Mouse (Mus musculus): ENCODE results near the gene Kctd11.
"Not testable (repeated sequence)": the region's sequence is repeated elsewhere in the genome, so short reads cannot be mapped to it uniquely, and the experiment has no call there.

DNA sequence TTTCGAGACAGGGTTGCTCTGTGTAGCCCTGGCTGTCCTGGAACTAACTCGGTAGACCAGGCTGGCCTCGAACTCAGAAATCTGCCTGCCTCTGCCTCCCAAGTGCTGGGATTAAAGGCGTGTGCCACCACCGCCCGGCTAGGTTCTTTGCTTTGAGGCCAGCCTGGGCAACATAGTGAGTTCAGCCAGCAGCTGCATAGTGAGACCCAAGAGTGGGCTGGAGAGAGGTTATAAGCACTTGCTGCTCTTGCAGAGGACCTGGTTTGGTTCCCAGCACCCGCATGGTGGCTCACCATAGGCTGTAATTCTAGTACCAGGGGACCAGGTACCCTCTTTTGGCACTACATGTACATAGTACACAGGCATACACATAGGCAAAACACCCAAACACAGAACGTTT, 49.0 kb upstream of the Kctd11 start:
- TF ChIP-seq POLR2A (IDR thresholded peaks at IDR 0.05; ENCODE audit: control insufficient read depth, low read depth, low read length); CTCF (IDR thresholded peaks at IDR 0.05; ENCODE audit: control insufficient read depth, insufficient read depth, insufficient replicate concordance, low read depth, low read length): not testable (repeated sequence)
